Comparison of ENCODE assay signal across 8 mouse cellular contexts in the genomic region with DNA sequence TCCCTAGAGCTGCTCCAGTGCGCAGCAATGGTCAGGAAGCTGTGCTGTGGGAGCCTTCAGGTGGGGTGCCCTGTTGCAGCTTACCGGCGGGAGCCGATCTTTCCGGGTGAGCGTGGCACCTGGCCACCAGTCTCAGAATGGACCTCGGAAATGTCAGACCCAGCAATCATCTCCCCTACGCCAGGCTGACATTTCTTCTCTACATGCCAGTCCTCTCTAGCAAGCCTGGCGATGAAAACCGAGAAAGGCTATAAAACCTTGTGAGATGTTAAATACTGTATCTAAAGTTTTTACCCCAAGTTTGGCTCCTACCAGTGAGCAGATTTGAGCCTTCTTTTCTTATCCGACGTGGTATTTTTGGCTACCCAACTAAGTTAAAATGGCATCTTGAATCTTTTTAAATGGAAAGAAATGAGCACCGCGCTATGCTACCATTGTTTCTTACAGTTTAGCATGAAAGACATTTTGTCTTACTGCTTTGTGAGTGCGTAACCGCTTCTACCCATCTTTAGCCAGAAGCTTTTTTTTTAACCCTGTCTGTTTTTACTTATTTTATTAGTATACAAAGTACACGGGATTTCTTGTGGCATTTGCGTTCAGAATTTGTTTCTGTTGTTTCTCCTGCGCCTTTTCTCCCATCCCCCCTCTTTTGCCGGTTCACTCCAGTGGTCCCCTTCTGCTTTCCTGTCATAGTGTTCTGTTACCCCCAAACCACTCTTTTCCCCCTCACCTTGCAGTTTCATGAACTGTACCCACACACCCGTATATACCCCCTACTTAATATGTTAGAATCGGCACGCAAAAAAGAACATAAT. TPM values are rescaled to one million over a fixed set of nuclear protein-coding genes. Genes with fewer than 3 reads are reported as not detected.
DNase-seq lines count a peak whose midpoint lies in the region; ATAC-seq and TF ChIP-seq lines count a peak whose summit lies in the region.

No protein-coding gene starts in this region.

- H3K9ac ChIP-seq in heart, embryonic 12.5 days: peak overlapping the region; percentile 71
- peak overlapping the region; percentile 74 for H3K9ac ChIP-seq in heart, embryonic 14.5 days (ENCODE audit: low read length)

- ATAC-seq in heart, embryonic 12.5 days (ENCODE audit: insufficient number of reproducible peaks, low FRiP score): no peak
- ATAC-seq in heart, embryonic 14.5 days (ENCODE audit: insufficient number of reproducible peaks, insufficient read depth, low FRiP score, low read depth): no peak

- H3K4me3 ChIP-seq in heart, embryonic 12.5 days: peak overlapping the region; percentile 66
- peak overlapping the region; percentile 66 for H3K4me3 ChIP-seq in bone marrow macrophage, adult 2 months (ENCODE audit: insufficient read depth, low read length)
- peak overlapping the region; percentile 61 to 90 for H3K4me3 ChIP-seq in heart, embryonic 14.5 days (ENCODE audit: control insufficient read depth in 1 of 2, insufficient read depth in 1 of 2, low read depth in 1 of 2, low read length in 2 of 2)
- H3K4me3 ChIP-seq in macrophage (ENCODE audit: inconsistent target): peak overlapping the region; percentile 65

- DNase-seq in heart, adult 8-10 months (ENCODE audit: low spot score): no peak
- DNase-seq in spleen, postnatal 36 days (ENCODE audit: low spot score in 2 of 2): no peak
- DNase-seq in kidney, postnatal 25 days: no peak
- DNase-seq in thymus, adult 18-20 months: no peak

- no peak for TF ChIP-seq POLR2A in bone marrow macrophage, adult 2 months (IDR thresholded peaks at IDR 0.05; ENCODE audit: borderline replicate concordance, low read depth, low read length)

- TF ChIP-seq CTCF in bone marrow macrophage, adult 2 months (IDR thresholded peaks at IDR 0.05; ENCODE audit: low read depth, low read length): no peak

- H3K27me3 ChIP-seq in heart, embryonic 12.5 days (replicated peaks): peaks cover 8% of the 10 kb centered on the region; the same call in 1 of the 2 replicates
- no peaks in the 10 kb centered on the region; the same call in 1 of the 2 replicates for H3K27me3 ChIP-seq in heart, embryonic 14.5 days (ENCODE audit: control insufficient read depth, insufficient read depth, low read length)

- peak overlapping the region; percentile 67 for H3K4me2 ChIP-seq in heart, embryonic 12.5 days
- H3K4me2 ChIP-seq in heart, embryonic 14.5 days (ENCODE audit: low read length): peak overlapping the region; percentile 71

- peaks cover 13% of the 10 kb centered on the region; the same call in 1 of the 2 replicates for H3K79me2 ChIP-seq in macrophage (ENCODE audit: inconsistent target)

- H3K9me3 ChIP-seq in heart, embryonic 12.5 days (replicated peaks): no peaks in the 10 kb centered on the region
- H3K9me3 ChIP-seq in heart, embryonic 14.5 days (ENCODE audit: control insufficient read depth, low read length): no peaks in the 10 kb centered on the region; the same call in 1 of the 2 replicates

- peak overlapping the region; percentile 82 for H3K27ac ChIP-seq in heart, embryonic 12.5 days (ENCODE audit: poor library complexity, severe bottlenecking)
- H3K27ac ChIP-seq in bone marrow macrophage, adult 2 months (ENCODE audit: insufficient read depth, low read depth, low read length): peak overlapping the region; percentile 53
- H3K27ac ChIP-seq in heart, embryonic 14.5 days (replicated peaks in 1 of 2; ENCODE audit: control insufficient read depth in 1 of 2, insufficient read depth in 1 of 2, low read depth in 2 of 2, low read length in 2 of 2): peak overlapping the region; percentile 83 to 94
- peak overlapping the region; percentile 24 for H3K27ac ChIP-seq in macrophage

- no peaks in the 10 kb centered on the region for H3K36me3 ChIP-seq in heart, embryonic 12.5 days
- no peaks in the 10 kb centered on the region for H3K36me3 ChIP-seq in heart, embryonic 14.5 days (ENCODE audit: control insufficient read depth, insufficient read depth, low read length)
- no peaks in the 10 kb centered on the region for H3K36me3 ChIP-seq in macrophage (ENCODE audit: inconsistent target)

- peaks cover 5% of the 10 kb centered on the region for H3K4me1 ChIP-seq in heart, embryonic 12.5 days (replicated peaks)
- peaks cover 13% of the 10 kb centered on the region for H3K4me1 ChIP-seq in bone marrow macrophage, adult 2 months (ENCODE audit: control insufficient read depth, insufficient read depth, low read length)
- H3K4me1 ChIP-seq in heart, embryonic 14.5 days (ENCODE audit: control insufficient read depth in 2 of 2, insufficient read depth in 2 of 2, low read length in 2 of 2): peaks cover 2 to 4% of the 10 kb centered on the region in 2 experiments; a peak in 2 of 4 replicates

- 11% methylated on average over 23 of the region's 23 CpGs for WGBS in heart, embryonic 12.5 days
- WGBS in heart, embryonic 14.5 days: 11% methylated on average over 23 of the region's 23 CpGs
- WGBS in macrophage (ENCODE audit: missing documents): 14% methylated on average over 23 of the region's 23 CpGs

RNA-seq across cellular contexts. Expression of gene Tsga10, which starts 0.6 kb away (rescaled TPM):
- polyA plus RNA-seq in heart, embryonic 12.5 days (2016; fragmentation: Nextera tagmentation; extraction: Ambion mirVana): 5.5 TPM in 2 replicates
- total RNA-seq in heart, adult 8-10 months (2022): 1 to 10 TPM; 3.7 to 4.3 (median 4.0) TPM
- 11.6 and 14.6 TPM in 2 replicates for polyA plus RNA-seq in bone marrow macrophage, adult 2 months (2012; ENCODE audit: insufficient read depth, insufficient read length, missing spikeins)
- 4.2 and 4.4 TPM in 2 replicates for polyA plus RNA-seq in heart, embryonic 14.5 days (2014; fragmentation: Nextera tagmentation; extraction: Ambion mirVana)
- 10 to 100 TPM in 25 of 26 experiments, 1 to 10 TPM in 1; 9.4 to 64.1 (median 43.8) TPM for total RNA-seq in macrophage (2018; cell fraction: chromatin; rRNA removed)
- total RNA-seq in macrophage (2018; cell fraction: cytosol; rRNA removed): 10 to 100 TPM in 13 of 26 experiments, 1 to 10 TPM in 13; 6.4 to 12.9 (median 10.1) TPM
- total RNA-seq in macrophage (2018; cell fraction: nucleus; rRNA removed): 10 to 100 TPM in 25 of 26 experiments, 1 to 10 TPM in 1; 9.6 to 47.1 (median 27.3) TPM
- polyA plus RNA-seq in macrophage (2018): 7.0 to 7.7 TPM (median 7.0 TPM) in 3 replicates

RNA-seq across cellular contexts. Expression of gene Lipt1, which starts 5.9 kb away (rescaled TPM):
- polyA plus RNA-seq in heart, embryonic 12.5 days (2016; fragmentation: Nextera tagmentation; extraction: Ambion mirVana): 8.6 and 9.2 TPM in 2 replicates
- 10 to 100 TPM; 12.8 to 16.5 (median 13.7) TPM for total RNA-seq in heart, adult 8-10 months (2022)
- polyA plus RNA-seq in bone marrow macrophage, adult 2 months (2012; ENCODE audit: insufficient read depth, insufficient read length, missing spikeins): 0.55 and 2.0 TPM in 2 replicates
- 7.4 and 8.2 TPM in 2 replicates for polyA plus RNA-seq in heart, embryonic 14.5 days (2014; fragmentation: Nextera tagmentation; extraction: Ambion mirVana)
- total RNA-seq in macrophage (2018; cell fraction: chromatin; rRNA removed): 1 to 10 TPM in 7 of 26 experiments, under 1 TPM in 2, not detected in 17; 0.71 to 2.4 (median 1.1) TPM
- 1 to 10 TPM in 17 of 26 experiments, under 1 TPM in 9; 0.28 to 2.3 (median 1.1) TPM for total RNA-seq in macrophage (2018; cell fraction: cytosol; rRNA removed)
- total RNA-seq in macrophage (2018; cell fraction: nucleus; rRNA removed): 1 to 10 TPM in 8 of 26 experiments, under 1 TPM in 9, not detected in 9; 0.32 to 2.5 (median 0.92) TPM
- polyA plus RNA-seq in macrophage (2018): 1.7 to 2.5 TPM (median 2.4 TPM) in 3 replicates

RNA-seq across cellular contexts. Expression of gene Mitd1, which starts 24.6 kb away (rescaled TPM):
- 9.4 and 12.5 TPM in 2 replicates for polyA plus RNA-seq in heart, embryonic 12.5 days (2016; fragmentation: Nextera tagmentation; extraction: Ambion mirVana)
- total RNA-seq in heart, adult 8-10 months (2022): 1 to 10 TPM; 2.9 to 4.1 (median 3.5) TPM
- 29.7 and 33.5 TPM in 2 replicates for polyA plus RNA-seq in bone marrow macrophage, adult 2 months (2012; ENCODE audit: insufficient read depth, insufficient read length, missing spikeins)
- 12.3 and 12.8 TPM in 2 replicates for polyA plus RNA-seq in heart, embryonic 14.5 days (2014; fragmentation: Nextera tagmentation; extraction: Ambion mirVana)
- total RNA-seq in macrophage (2018; cell fraction: chromatin; rRNA removed): 100 to 1,000 TPM in 1 of 26 experiments, 10 to 100 TPM in 22, 1 to 10 TPM in 3; 3.9 to 128 (median 44.4) TPM
- 10 to 100 TPM in 24 of 26 experiments, 1 to 10 TPM in 2; 8.5 to 51.8 (median 30.5) TPM for total RNA-seq in macrophage (2018; cell fraction: cytosol; rRNA removed)
- 10 to 100 TPM in 25 of 26 experiments, 1 to 10 TPM in 1; 8.8 to 87.7 (median 47.8) TPM for total RNA-seq in macrophage (2018; cell fraction: nucleus; rRNA removed)
- 22.2 to 25.5 TPM (median 23.0 TPM) in 3 replicates for polyA plus RNA-seq in macrophage (2018)

RNA-seq across cellular contexts. Expression of gene Mrpl30, which starts 24.7 kb away (rescaled TPM):
- polyA plus RNA-seq in heart, embryonic 12.5 days (2016; fragmentation: Nextera tagmentation; extraction: Ambion mirVana): 237 and 240 TPM in 2 replicates
- total RNA-seq in heart, adult 8-10 months (2022): 100 to 1,000 TPM; 398 to 451 (median 428) TPM
- polyA plus RNA-seq in bone marrow macrophage, adult 2 months (2012; ENCODE audit: insufficient read depth, insufficient read length, missing spikeins): 109 and 123 TPM in 2 replicates
- polyA plus RNA-seq in heart, embryonic 14.5 days (2014; fragmentation: Nextera tagmentation; extraction: Ambion mirVana): 303 and 331 TPM in 2 replicates
- 10 to 100 TPM in 23 of 26 experiments, 1 to 10 TPM in 3; 4.6 to 69.5 (median 34.4) TPM for total RNA-seq in macrophage (2018; cell fraction: chromatin; rRNA removed)
- total RNA-seq in macrophage (2018; cell fraction: cytosol; rRNA removed): 100 to 1,000 TPM in 15 of 26 experiments, 10 to 100 TPM in 11; 66.9 to 147 (median 104) TPM
- 10 to 100 TPM in 23 of 26 experiments, 1 to 10 TPM in 3; 9.0 to 69.5 (median 32.5) TPM for total RNA-seq in macrophage (2018; cell fraction: nucleus; rRNA removed)
- 82.8 to 118 TPM (median 86.4 TPM) in 3 replicates for polyA plus RNA-seq in macrophage (2018)

RNA-seq across cellular contexts. Expression of gene Lyg2, which starts 50.7 kb away (rescaled TPM):
- polyA plus RNA-seq in heart, embryonic 12.5 days (2016; fragmentation: Nextera tagmentation; extraction: Ambion mirVana): not detected in 2 replicates
- not detected for total RNA-seq in heart, adult 8-10 months (2022)
- polyA plus RNA-seq in bone marrow macrophage, adult 2 months (2012; ENCODE audit: insufficient read depth, insufficient read length, missing spikeins): not detected in 2 replicates
- polyA plus RNA-seq in heart, embryonic 14.5 days (2014; fragmentation: Nextera tagmentation; extraction: Ambion mirVana): not detected in 2 replicates
- total RNA-seq in macrophage (2018; cell fraction: chromatin; rRNA removed): not detected
- total RNA-seq in macrophage (2018; cell fraction: cytosol; rRNA removed): not detected
- not detected for total RNA-seq in macrophage (2018; cell fraction: nucleus; rRNA removed)
- not detected in 3 replicates for polyA plus RNA-seq in macrophage (2018)

Comparison
In these comparisons a context has a peak if more than half of its experiments do, and no peak if none do; other contexts are left out.
1. H3K27ac ChIP-seq: peak in every context shown above with its lines; median percentile 88 in heart, embryonic 14.5 days; 82 in heart, embryonic 12.5 days; 53 in bone marrow macrophage, adult 2 months; 24 in macrophage.